Mouse (Mus musculus) E14TG2a.4 (cell line): ENCODE measurements at regions not wholly inside any gene's neighbourhood (a gene's known extent, or its start where the extent isn't known, plus 50 kb on each side); places are given as distances from the start of the nearest gene placed in this dataset.

Source experiments
- CTCF ChIP-seq: conservative IDR thresholded peaks from 2 replicates; pipeline ENCODE4 v1.5.1; 2014; ENCODE audit warnings: low read length
- POU5F1 ChIP-seq: IDR thresholded peaks from 2 replicates; pipeline ENCODE4 v1.6.1; 2014; ENCODE audit warnings: low read length, borderline replicate concordance

GRCm38 (mm10) chr2:149613381-149613780, 208.5 kb downstream of the Cst10 start:
- TF ChIP-seq POU5F1: no peak
- no peak for TF ChIP-seq CTCF
